Mouse (Mus musculus) urinary bladder, postnatal 25 days (tissue): ENCODE results near the gene Mmel1.

ENCODE experiments used
- DNase-seq: peaks from one replicate; pipeline ENCODE4 v3.0.0; 2022; ENCODE audit warnings: low spot score

Mmel1 gene

DNA sequence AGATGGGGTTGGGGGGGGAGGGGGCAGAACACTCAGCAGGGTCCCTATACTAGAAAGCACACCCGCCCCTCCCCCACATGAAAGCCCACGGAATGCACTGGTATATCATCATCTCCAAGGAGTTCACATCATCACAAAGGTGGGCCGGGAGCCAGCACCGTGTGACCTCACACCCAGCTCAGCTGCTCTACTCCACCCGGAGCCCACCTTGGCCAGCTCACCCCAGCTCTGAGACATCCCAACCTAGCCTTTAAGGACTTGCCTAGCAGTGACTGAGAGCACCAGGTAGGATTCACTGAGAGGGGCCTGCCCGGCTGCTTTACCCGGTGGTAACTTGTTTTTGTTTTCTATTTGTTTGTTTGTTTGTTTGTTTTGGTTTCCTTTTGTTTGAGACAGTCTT lies at the start of gene Mmel1:
TSS of gene Mmel1 (plus strand) at position 146 of the 400 bp plus-strand sequence.
- DNase-seq, result no peak

DNA sequence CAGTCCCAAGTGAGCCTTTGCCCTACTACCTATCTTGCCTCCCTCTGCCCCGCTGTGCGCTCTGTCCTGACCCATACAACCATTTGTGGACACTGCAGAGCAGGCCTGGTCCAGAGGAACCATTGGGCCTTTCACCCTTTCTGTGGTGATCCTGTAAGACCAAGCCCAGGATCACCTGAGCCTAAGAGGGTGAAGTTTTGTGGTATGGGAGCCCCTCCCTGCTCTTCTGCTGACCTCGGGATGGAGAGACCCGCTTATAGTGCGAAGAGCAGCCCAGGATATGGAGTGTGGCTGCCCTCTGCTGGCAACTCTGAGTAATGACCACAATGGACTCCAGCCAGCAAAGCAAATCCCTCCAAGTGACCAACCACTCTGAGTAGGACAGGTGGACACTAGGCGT lies 43.7 kb upstream of the Mmel1 start:
- peak; percentile 56 for DNase-seq

DNA sequence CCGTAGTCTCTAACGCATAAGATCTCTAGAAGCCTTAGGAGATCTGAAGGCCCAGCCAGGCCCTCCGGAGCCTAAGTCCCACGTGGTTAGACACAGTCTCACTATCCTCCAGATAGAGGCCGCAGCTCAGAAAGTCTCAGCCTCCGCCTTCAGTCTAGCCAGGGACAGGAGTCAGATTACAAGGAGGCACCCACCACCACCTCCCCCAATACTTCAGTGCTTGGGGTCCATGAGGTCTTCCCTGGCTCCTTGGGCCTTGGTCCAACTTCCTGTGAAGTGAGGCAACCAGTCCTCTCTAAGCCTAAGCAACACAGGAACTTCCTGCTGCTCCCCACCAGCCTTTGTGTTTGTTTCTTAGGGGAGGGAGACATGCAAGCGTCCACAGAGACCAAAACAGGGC lies 43.2 kb upstream of the Mmel1 start:
- no peak for DNase-seq

DNA sequence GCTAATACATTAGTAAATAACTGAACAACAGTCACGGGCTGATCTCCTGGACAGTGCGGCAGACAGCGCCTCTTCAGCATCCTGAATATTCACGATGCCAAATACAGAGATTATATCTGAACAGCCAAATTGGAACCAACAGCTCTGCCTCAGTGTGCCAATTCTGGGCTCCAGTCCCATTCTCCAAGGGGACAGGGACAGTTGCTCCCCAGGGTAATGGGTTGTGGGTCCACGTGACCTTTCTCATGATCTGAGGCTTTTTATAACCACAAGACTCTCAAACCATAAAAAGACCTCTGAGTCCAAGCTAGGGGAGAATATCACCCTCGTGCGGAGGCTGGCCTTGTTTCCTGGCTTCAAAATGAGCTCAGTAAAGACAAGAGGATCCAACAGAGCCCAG lies 42.2 kb upstream of the Mmel1 start:
- no peak for DNase-seq

DNA sequence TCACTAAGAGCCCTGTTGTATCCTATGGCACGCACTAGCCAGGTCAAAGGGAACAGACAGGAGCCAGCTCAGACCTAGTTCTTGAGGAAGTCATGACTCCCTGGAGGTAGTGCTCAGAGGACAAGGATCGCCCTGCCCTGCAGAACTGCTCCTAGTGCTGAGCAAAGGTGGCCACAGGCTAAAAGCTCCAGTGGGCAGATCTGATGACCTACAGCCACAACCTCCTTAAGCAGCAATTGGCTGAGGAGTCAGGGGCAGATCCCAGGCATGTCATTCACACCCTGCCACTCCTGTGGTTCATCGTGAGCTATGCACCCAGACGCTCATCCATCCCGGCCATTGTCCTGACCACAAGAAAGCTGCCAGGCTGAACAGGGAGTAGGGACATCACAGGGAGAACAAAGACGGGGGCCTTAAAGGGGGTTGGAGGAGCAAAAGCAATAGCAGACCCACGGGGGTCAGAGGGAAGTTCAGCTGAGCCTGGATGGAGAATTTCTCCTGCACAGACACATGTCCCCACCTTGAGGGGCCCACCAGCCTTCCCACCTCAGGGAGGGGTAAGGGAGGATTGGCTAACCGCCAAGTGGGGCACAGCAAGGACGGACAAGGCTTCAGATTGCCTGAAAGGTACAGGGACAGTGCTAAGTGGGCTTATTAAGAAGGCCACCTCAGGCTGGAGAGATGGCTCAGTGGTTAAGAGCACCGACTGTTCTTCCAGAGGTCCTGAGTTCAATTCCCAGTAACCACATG lies 41.3 kb upstream of the Mmel1 start:
- DNase-seq, result no peak

DNA sequence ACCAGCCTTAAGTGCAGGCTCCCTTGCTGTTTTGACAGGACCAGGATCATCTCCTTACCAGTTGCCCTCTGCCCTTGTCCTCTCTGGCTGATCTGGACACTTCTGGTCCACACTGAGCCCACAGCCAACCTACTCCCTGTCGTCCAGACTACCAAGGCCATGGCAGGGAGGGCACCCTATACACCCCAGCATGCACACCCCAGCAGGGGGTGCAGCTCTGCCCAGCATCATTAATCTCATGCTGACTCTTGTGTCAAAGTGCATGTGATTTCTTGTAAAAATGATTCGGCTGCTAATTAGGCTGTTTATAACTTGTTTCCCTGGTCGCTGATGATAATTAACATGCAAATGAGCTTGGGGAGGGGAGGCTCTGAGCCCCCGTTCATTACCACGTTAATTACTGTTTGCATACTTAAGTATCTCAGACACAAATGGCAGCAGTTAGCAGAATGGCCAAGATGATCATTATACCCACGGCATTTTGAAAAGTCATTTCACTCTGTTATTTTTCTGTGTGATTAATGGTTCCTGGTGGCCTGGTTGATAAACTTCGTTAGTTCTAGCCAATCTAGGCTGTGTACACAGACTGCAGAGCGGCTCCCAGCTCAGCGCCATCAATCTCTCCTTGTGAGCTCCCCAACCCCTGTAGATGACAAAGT lies 37.3 kb upstream of the Mmel1 start:
- no peak for DNase-seq

DNA sequence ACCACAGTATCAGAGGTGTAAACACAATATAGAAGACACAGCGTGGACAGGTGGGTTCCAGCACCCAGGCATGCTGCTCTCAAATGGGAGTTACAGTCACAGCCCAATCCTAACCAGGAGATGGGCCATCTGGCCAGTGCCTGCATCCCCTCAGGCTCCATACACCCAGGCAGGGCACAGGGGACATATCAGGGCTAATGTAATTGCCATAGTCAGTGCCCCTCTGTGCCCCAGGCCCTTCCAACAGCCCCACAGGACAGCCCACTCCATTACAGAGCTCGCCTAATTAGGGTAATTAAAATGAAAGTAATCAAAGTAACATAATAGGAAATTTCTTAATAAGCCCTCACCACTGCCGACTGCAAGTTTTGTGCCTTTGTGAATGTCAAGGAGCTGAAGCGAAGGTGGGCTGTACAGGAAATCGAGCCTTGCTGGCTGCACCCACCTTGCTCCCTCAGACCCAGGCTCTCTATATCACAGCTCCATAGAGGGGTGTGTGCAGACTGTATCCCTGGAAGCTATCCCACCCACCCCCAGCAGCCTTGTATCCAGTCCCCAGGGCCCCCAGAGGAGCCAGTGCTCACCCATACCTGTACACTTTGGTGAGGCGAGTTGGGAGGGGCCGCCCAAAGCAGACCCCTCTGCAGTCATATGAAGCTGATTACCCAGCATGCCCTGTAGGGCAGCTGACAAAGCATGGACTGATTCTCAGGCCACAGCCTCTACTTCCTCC lies 33.0 kb upstream of the Mmel1 start:
- DNase-seq, result no peak

DNA sequence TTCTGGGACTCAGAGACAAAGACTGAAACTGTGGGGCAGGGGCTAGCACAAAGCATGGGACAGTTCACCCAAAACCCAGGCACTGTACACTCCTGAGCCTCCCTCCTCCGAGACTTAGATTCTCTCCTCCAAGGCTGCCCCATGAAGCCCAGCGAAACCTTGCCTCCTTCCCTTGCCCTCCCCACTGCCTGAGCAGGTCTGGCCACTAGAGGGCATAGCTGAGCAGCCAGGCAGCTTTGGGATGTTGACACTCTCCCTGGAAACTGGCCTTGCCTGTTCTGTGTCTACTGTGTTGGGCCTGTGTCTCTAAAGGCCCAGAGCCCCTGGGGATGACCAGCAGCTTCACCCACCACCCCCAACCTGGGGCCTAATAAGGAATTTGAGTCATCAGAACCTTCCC lies 32.2 kb upstream of the Mmel1 start, which contains the start of gene Ttc34:
TSS of gene Ttc34 (plus strand) at position 290 of the 400 bp plus-strand sequence.
- peak; percentile 70 for DNase-seq

DNA sequence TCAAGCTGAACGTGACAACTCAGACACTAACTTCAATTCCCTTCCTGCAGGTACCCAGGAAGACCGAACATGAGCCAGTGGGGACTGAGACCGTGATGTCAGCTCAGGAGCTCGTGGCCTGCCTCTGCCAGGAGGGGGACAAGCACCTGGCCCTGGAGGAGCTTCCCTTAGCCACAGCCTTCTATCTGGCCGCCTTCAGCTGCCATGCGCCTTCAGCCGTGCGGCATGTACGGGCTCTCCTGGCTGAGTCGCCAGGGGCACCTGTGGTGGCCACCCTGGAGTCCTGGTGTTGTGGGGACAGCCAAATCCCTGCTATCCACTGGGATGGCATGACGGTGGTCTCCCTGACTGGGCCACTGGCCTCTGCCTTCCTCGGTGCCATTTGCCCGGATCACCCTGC lies 30.6 kb upstream of the Mmel1 start:
- no peak for DNase-seq

DNA sequence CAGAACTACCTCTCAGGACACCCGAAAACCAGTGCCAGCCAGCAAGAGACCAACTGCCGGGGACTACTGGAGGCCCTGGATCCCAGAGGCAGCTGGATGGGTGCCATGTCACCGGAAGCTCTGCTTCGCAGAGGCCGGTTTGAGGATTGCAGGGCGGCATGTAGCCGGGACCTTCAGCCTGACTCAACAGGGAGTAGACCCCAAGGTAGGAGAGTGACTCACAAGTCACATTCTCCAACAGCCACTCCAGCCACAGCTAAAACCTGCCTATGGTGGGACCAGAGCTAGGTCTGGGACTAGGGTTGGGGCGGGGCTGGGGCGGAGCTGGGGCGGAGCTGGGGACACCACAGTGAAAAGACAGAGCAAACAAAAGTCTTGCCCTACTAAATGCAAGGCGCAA lies 30.0 kb upstream of the Mmel1 start:
- DNase-seq, result no peak

DNA sequence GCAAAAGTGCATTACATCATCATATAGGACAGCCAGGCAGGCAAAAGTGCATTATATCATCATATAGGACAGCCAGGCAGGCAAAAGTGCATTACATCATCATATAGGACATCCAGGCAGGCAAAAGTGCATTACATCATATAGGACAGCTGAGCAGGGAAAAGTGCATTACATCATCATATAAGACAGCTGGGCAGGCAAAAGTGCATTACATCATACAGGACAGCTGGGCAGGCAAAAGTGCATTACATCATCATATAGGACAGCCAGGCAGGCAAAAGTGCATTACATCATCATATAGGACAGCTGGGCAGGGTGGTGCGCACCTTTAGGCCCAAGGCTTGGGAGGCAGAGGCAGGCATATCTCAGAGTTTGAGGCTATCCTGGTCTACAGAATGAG lies 16.7 kb upstream of the Mmel1 start:
- no peak for DNase-seq

DNA sequence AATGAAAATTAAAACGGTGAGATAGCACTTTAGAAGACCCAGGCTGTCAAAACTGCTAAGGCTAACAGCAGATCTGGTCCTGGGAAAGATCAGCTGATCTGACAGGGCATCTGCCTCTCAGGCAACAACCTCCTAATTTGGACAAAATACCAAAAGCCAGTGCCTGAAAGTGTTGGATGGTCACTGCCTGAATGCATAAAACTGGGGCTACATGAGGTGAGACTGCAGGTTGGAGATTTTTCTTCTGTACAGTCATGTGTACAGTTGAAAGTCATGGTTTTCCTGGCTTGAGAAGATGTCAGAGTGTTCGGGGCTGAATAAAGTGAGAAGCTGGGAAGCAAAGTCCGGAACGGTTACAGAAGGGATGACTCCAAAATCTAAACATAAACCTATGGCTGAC lies 15.5 kb upstream of the Mmel1 start:
- DNase-seq, result no peak

DNA sequence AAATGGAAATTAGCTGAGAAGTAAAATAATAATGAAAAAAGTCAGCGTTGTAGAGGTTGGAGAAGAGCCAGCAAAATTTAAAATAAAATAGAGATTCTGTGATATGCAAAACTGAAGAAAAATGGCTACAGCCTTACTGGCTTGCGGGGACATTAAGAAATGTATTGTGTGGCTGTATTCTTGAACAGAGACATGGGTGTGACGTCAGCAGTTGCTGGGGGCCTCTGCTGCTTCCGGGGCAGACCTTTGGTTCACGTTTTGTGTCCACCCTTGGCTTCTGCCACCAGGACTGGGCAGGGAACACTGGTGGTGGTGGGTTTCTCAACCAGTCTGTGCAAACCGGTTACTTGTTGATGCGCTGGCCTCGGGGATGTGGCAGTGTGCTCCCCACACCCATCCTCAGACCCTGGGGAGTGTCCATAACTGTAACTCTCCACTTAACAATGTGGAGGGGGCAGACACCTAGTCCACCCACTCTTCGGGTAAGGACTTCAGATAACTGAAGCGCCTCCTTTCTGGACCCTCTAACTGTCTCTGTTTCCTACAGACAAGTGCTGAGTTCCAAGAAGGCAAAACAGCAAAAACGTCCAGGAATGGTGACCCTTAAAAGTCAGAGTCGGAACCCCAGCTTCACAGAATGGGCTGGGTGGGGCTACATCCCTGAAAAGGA lies 14.6 kb upstream of the Mmel1 start:
- DNase-seq, result no peak

DNA sequence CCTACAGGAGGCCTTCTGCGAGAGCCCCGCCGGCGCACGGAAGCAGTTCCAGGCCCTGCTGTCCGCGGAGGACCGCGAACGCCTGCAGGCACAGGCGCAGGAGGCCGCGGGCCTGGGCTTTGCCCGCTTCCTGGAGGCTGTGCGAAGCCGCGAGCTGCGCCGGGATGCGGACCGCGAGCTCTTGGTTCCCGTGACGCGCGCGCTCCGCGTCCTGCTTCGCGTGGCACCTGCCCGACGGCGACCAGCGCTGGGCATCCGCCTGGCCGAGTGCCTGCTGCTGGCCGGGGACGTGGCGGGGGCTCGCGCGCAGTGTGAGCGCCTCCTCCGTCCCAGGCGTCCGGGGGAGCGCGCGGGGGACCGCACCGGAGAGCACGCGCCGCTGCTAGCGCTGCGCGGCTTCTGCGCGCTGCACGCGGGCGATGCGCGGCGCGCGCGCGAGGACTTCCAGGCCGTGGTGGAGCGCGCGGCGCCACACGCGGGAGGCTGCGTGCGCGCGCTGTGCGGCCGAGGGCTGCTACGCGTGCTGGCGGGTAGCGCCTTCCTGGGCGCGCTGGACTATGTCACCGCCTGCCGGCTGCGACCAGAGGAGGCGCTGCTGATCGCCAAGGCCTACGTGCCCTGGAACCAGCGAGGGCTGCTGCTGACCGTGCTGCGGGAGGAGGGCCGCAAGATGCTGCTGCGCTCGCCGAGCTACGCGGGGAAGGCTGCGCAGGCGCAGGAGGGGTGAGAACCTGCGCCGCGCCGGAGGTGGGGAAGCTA lies 13.5 kb upstream of the Mmel1 start:
- peak; percentile 62 for DNase-seq

DNA sequence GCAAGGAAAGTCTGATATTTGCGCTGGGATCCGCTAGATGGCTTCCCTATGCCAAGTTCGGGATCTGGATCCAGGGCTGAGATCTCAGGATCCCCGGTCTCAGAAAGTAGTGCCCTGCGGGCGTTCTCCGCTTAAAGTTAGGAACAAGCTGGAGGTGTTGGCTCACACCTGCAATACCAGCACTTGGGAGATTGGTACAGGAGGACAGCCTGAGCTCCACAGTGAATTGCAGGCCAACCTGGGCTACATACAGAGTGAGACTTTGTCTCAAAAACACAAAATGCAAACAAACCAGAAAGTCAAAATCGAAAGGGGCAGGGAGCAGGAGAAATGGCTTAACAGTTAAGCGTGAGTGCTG lies 12.9 kb upstream of the Mmel1 start:
- no peak for DNase-seq

DNA sequence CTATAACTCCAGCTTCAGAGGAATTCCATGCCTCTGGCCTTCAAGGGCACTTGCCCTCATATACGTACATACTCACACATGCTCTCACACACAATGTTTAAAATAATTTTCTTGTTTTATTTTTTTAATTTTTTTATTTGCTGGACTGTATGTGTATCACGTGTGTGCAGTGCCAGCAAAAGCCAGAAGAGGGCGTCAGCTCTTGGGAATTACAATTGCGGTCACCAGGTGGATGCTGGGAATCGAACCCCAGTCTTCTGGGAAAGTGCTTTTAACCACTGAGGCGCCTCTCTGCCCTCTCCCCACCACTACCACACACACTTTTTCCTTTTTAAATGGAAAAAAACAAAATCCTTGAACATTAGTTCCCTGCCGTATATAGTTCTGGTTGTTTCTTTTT lies 12.5 kb upstream of the Mmel1 start:
- DNase-seq, result no peak

DNA sequence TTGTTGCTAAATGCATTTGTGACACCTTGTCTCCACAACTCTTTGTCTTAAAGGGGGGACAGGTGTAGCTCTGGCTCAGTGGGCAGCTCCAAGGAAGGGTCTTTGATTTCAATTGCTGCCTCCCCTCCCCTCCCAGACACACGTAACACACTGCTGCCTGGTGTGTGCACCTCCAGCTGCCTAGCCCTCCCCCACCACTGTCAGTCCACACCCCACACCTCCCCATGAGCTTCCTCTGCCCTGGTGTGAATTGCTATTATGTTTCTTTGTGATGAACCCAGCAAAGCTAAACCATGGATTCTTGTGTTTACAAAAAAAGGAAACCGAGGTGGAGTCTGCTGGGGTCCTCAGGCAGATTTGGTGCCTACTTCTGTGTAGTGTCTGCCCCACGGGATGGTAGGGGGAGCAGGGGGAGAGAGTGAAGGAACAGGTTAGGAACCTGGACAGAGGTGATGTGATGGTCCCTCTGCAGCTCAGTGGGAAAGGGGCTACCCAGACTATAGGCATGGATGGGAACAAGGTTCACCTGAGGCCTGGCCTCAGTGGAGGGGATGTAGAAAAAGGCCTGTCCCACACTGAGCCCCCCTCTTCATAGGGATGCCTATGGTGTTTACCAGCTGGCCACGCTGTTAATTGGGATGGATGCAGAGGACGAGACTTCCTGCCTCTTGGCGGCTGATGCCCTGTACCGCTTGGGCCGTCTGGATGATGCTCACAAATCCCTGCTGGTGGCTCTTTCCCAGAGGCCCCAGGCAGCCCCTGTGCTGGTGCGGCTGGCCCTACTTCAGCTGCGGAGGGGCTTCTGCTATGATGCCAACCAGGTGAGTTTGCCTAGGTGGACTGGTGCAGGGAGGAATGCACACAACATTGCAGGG lies 11.8 kb upstream of the Mmel1 start:
- DNase-seq, result no peak

DNA sequence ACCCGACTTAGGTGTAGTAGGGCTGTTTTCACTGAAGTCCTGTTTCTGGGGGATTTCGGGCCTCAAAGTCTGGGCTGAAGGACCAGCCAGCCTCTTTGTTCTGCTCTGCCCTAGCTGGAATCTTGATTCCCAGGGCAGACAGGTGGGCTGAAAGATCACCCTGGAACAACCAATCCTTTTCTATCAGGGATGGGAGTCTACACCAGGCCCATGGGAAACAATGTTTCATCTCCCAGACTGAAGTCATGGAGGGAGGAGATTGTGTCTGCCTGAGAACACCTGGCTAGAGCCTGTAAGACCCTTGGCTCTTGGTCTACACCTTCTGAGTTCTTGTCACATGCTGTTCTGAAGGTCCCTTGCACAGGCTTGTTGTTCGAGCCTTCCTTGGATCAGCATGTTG lies 10.8 kb upstream of the Mmel1 start:
- DNase-seq, result no peak

DNA sequence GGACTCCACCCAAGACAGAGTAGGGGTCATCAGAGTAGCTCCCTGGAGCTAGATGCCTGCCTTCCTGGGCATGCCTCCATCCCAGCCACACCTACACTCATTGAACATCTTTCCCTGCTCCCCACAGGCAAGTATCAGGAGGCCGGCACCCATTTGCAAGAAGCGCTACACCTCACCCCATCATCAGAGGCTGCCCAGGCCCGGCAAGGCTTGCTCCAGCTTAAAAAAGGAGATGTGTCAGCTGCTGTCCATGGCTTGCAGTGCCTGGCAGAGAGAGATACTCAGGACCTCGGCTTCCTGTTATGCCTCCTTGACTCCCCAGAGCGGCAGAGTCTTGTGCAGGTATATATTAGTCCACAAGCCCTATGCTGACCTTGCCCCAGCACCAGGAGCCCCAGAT lies 7.4 kb upstream of the Mmel1 start:
- no peak for DNase-seq

DNA sequence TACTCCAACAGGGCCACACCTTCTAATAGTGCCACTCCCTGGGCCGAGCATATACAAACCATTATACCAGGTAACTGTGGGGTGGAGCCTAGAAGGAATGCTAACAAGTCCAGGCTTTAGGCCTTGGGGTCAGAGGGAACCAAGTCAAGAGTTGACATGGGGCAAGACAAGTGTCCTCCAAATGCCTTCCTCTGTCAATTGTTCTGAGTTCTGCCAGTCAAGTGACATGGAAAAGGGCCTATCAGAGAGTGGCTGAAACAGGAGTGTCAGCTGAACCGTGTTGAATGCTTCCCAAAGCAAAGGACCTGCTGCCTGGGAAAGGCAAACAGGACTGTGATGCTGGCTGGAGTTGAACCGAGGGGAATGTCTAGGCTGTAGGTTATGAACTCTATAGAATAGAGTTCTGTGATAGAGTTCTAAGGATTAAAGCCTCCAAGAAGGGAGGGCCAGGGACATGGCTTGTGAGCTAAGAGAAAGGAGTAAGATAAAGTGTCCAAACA lies 5.9 kb upstream of the Mmel1 start:
- no peak for DNase-seq

DNA sequence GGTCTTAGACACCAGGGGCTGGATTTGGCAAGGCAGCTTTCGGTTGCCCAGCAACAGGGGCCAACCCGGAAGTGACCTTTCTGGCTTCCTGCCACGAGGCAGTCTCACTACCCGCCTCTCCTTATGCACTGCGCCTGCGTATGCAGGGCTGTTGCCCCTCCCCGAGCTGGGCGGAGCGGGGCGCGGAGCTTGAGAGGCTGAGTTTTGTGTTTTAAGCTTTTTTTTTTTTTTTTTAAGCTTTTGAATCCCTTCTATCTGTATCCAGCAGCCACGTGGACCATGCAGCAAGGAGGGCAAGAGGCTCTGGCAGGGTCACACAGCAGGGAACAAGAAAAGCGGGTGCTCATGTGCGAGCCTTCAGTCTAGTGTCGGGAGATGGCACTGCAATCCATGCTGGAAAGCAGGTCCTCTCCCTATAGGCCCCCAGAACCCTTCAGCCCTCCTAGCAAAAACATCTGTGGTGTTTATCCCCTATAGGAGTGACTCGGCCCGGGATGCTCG lies 5.1 kb upstream of the Mmel1 start:
- DNase-seq, result peak; percentile 90
